Mouse (Mus musculus) frontal cortex, postnatal 36 days (tissue): ENCODE results near the gene Megf8.
A peak's percentile ranks its signal among the peaks of the same experiment; 100 is the strongest.
"Not testable (repeated sequence)": the region's sequence is repeated elsewhere in the genome, so short reads cannot be mapped to it uniquely, and the experiment has no call there.

ENCODE experiments used
- DNase-seq, 2 experiments: peaks; one replicate each; pipeline ENCODE4 v3.0.0; 2022; ENCODE audit warnings: low spot score in 2 of 2

Megf8 gene

DNA sequence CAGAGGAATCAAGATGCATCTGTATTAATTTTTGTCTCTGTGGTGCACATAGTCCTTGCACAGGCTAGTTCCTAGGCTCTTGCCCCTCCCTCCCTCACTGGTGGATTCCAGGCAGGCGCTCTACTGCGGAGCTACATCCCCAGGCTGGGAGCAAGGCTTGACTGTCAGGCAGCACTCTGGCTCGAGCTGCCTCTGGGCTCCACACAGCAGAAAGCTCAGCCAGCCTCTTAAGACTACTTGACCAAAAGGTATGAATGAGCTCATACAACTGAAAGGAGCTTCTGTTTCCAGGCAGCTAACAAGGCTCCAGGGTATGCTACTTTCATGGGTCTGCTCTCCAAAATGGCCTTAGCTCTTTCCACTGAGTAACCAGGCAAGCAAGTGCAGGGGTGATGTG, 64.3 kb downstream of the Megf8 start:
- no peak for DNase-seq

GRCm38 (mm10) chr7:25382541-25382940, 65.6 kb downstream of the Megf8 start:
- DNase-seq: no peak

- DNase-seq: no peak
Measured at GRCm38 (mm10) chr7:25383385-25383784, 66.4 kb downstream of the Megf8 start.

GRCm38 (mm10) chr7:25383891-25384290, 66.9 kb downstream of the Megf8 start:
- no peak for DNase-seq

GRCm38 (mm10) chr7:25384318-25384717, 67.4 kb downstream of the Megf8 start:
- no peak for DNase-seq

GRCm38 (mm10) chr7:25384818-25385217, 67.9 kb downstream of the Megf8 start:
- DNase-seq: no peak

DNA sequence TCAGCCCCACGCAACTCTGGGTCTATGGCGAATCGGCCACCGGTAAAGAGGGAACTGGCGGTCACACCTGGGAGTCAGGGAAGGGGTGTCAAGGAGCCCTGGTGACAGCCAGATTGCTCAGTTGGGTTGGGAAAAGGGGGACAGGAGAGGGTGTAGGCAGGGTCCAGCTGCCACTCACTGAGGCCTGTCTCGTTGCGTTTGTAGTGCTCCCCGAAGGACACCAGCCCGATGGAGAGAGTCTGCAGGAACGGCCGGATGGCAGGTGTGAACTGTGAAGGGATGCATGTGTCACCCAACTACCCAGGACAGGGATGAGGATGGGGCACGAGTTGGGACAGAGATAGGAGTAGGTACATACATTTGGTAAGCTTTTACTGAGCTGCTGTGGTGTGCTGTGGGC, 68.3 kb downstream of the Megf8 start:
- DNase-seq: no peak

GRCm38 (mm10) chr7:25385850-25386555, 69.0 kb downstream of the Megf8 start:
- peak in 1 of 2 experiments; percentile 44 for DNase-seq

DNA sequence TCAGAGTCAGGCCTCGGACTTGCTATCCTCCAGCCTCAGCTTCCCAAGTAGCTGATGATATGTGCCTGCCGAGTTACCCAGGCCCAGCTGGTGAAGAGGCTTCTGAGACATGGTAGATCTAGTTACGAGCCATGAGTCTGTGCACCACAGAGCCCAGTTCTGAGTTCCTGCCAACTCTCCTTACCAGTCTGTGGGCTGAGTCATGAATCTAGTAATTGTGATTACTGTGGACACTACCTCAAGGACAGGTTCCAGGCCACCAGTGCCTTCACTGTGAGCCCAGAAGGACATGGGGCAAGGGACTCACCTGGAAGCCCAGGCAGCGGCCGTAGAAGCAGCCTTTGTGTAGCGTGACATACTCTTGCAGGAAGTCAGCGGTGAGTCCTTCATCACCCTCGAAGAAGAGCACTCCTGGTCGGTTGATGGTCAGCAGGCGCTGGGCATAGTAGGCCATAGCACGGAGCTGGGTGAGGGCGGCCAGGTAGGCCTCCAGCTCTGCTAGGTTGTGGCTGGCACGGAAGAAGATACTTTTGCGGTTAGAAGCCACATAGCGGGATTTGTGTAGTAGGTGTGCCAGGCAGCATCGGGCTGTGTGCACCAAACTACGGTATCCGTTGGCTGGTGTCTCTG, 71.0 kb downstream of the Megf8 start:
- DNase-seq: no peak

- DNase-seq: no peak
Measured at GRCm38 (mm10) chr7:25388916-25389315, 72.0 kb downstream of the Megf8 start.

GRCm38 (mm10) chr7:25390054-25390770, 73.2 kb downstream of the Megf8 start:
- no peak for DNase-seq

GRCm38 (mm10) chr7:25390986-25391385, 74.0 kb downstream of the Megf8 start:
- DNase-seq: no peak

DNA sequence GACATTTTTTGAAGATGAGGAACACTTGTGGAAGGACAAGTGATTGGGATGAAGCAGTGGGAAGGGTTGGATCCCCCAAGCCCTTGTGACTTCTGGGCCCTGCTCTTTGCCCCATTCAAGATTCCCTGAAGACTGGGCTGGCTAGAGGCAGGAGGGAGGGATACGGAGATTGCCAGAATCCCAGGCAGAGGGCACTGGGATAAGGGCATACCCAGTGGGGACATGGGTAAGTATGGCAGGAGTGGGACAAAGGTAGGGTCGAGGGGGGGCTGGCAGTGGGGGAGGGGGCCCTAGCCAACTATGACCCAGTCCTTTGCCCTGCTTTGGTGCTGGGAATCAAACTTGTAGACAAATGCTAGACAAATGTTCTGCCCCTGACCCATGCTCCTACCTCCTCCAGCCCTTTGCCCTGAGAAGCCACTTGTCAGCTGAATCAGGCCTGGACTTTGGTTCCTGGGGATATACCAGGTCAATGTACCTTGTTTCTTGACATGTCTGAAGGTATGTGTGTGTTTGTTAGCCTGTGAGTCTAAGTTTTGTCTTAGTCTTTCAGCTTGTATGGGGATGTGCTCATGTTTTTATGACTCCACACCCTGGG, 75.0 kb downstream of the Megf8 start:
- no peak for DNase-seq

GRCm38 (mm10) chr7:25392851-25393250, 75.9 kb downstream of the Megf8 start:
- DNase-seq: no peak

DNA sequence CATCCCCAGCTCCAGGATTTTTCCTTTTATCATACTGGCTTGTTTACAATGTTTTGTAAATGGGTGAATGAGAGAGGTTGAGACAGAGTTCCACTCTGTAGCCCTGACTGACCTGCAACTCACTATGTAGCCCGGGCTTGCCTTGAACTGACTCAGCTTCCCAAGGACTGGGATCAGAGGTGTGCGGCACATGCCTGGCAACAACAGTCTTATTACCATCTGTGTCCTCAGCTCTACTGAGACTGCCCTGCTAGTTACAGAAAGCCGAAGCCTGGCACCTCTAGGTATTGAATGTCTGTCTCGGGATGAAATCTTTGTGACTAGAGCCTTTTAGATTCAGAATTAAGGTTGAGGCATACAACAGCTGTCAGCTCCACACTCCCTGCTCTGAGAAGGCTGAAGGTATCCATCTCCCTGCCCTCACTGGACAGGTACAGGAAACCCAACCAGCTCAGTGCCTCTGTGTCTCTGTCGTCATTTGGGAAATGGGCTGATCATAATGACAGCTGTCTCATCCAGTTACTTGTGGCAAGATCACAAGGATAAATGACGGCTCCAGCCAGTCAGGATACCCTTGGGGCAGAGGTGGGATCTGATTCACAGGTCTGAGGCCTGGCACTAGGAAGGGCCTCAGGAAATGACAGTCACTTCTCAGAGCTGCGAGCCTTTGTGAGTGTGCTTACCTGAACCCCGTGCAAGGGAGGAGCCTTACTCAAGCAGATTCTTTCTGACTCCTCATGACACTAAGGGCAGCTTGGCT, 76.7 kb downstream of the Megf8 start:
- DNase-seq: no peak

GRCm38 (mm10) chr7:25394754-25395153, 77.8 kb downstream of the Megf8 start:
- DNase-seq: no peak

DNA sequence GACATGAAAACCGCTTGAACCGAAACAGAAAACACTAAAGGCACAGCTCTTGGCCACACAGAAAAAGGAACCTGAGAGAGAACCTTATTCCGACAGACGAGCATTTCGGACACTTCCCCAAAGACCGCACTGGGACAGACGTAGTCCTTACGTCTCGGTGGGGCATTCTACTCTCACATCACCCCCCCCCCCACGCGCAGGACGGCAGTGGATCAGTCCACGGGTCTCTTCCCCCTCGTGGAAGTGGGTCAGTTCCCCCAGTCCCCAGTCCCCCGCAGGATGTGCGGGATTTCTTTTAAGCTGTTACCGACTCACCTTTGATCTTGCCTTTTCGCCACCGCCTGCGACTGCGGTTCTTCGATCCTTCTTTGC, 78.2 kb downstream of the Megf8 start:
- DNase-seq: no peak

- peak; percentile 93 to 96 for DNase-seq
Measured at GRCm38 (mm10) chr7:25395558-25396521, 78.9 kb downstream of the Megf8 start.

DNA sequence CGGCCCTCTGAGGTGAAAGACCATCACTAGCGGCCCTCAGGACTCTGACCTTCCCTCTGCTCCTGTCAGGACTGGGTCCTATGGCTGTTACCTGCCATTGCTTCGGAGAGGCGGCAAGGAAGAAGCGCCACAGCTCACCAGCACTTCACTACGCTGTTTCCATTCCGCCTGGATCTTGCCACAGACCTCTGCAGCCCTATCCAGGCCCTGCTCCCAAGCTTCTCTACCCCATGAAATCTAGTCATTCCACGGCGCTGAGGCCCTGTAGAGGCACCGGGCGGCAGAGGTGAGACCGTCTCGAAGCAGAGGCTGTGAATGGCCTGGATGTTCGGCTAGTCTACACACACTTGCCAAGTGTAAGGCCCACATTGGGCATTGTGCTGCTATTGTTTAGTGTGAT, 79.7 kb downstream of the Megf8 start:
- no peak for DNase-seq

DNA sequence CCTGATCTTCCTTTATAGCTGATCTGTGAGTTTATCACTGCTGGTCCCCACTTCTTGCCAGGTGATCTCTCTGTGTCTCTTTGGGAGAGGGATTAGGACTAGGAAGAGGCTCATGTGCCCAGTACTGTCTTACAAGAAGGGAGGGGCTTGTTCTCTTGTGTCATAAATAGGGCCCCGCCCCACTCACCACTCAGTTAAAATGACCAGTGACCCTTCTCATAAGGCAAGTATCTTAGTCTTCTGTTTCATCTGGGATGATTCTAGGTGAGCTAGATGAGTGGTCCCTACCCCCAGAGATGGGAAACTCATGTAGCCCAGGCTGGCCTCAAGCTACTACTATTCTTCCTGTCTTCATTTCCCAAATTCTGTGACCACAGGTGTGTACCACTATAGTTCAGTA, 81.6 kb downstream of the Megf8 start, which contains the start of gene Lipe:
Gene Lipe, minus strand, starts transcription at position 101 of the 400 bp plus-strand sequence.
- no peak for DNase-seq

- DNase-seq: not testable (repeated sequence)
Measured at GRCm38 (mm10) chr7:25399028-25399427, 82.1 kb downstream of the Megf8 start.
